In genomic region chr9:55229010-55229409, GRCm38 (mm10) we compare ENCODE assay signal across 32 mouse cellular contexts. TPM values are rescaled to one million over a fixed set of nuclear protein-coding genes. Genes with fewer than 3 reads are reported as not detected.
A peak's percentile ranks its signal among the peaks of the same experiment; 100 is the strongest.
DNase-seq lines count a peak whose midpoint lies in the region; ATAC-seq and TF ChIP-seq lines count a peak whose summit lies in the region.
"Had no signal": no experiment of that assay in that cellular context is flagged by ENCODE, and none has a peak within 500 bp of the region (broad histone marks: within the 10 kb centered on the region; RNA-seq: fewer than 3 reads in every experiment).

No protein-coding gene starts in this region.

- no peak for DNase-seq in kidney, adult 2 months
- no peak for DNase-seq in kidney, adult 8-10 months
- DNase-seq in CH12.LX (ENCODE audit: extremely low read depth): no peak
- no peak for DNase-seq in MEL (ENCODE audit: low read depth, low spot score)
- DNase-seq in left cerebral cortex, adult 11 months (ENCODE audit: low spot score): no peak
- DNase-seq: adrenal gland, adult 2 months; adrenal gland, postnatal 36 days; cerebellum, adult 8-10 months; cerebellum, postnatal 25 days; gastrocnemius, adult 2 months; gastrocnemius, postnatal 36 days; heart, postnatal 14 days; kidney, postnatal 10 days; layer of hippocampus, postnatal 36 days; liver, embryonic 13.5 days; lung, postnatal 36 days; right cerebral cortex, postnatal 14 days; thymus, postnatal 14 days had no signal

- no peaks in the 10 kb centered on the region for H3K79me2 ChIP-seq in CH12.LX (replicated peaks; ENCODE audit: control insufficient read depth, extremely low read depth, insufficient read depth, poor library complexity, severe bottlenecking)
- no peaks in the 10 kb centered on the region for H3K79me2 ChIP-seq in MEL (ENCODE audit: control insufficient read depth, insufficient read depth, low read length, poor library complexity)

- H3K9me3 ChIP-seq in CH12.LX (replicated peaks; ENCODE audit: low read length) (no peaks in the 10 kb centered on the region), MEL (replicated peaks; ENCODE audit: insufficient read depth, low read length) (no peaks in the 10 kb centered on the region)
- no peaks in the 10 kb centered on the region for H3K9me3 ChIP-seq in forebrain, embryonic 16.5 days (ENCODE audit: control insufficient read depth, low read length)
- H3K9me3 ChIP-seq: forebrain, embryonic 13.5 days; hindbrain, embryonic 10.5 days; hindbrain, embryonic 15.5 days; limb, embryonic 13.5 days; liver, embryonic 13.5 days; lung, embryonic 15.5 days; megakaryocyte, embryonic 14.5 days; midbrain, embryonic 13.5 days; stomach, embryonic 15.5 days had no signal

- ATAC-seq in megakaryocyte progenitor cell, adult 5-6 weeks (replicated peaks; ENCODE audit: poor library complexity): peak; percentile 65; the same call in 1 of the 2 replicates
- no peak for ATAC-seq in forebrain, embryonic 16.5 days
- no peak for ATAC-seq in frontal cortex, adult (ENCODE audit: low TSS enrichment)
- ATAC-seq: activated CD4-positive, CD25-positive, alpha-beta regulatory T cell, adult 4 months; CD4-positive, CD25-positive, alpha-beta regulatory T cell, adult 4 months; forebrain, embryonic 13.5 days; inflammation-experienced regulatory T-cells, adult 6 months; midbrain, embryonic 13.5 days had no signal

- no peaks in the 10 kb centered on the region for H3K27me3 ChIP-seq in kidney, adult 2 months (replicated peaks; ENCODE audit: control insufficient read depth, insufficient read depth, low read length)
- H3K27me3 ChIP-seq in CH12.LX (replicated peaks) (no peaks in the 10 kb centered on the region), MEL (ENCODE audit: control insufficient read depth in 1 of 2, insufficient read depth in 2 of 2, low read length in 2 of 2) (no peaks in the 10 kb centered on the region)
- H3K27me3 ChIP-seq in forebrain, embryonic 16.5 days (replicated peaks; ENCODE audit: control insufficient read depth, insufficient read depth, low read length): no peaks in the 10 kb centered on the region
- H3K27me3 ChIP-seq: forebrain, embryonic 13.5 days; hindbrain, embryonic 15.5 days; limb, embryonic 13.5 days; liver, embryonic 13.5 days; lung, embryonic 15.5 days; megakaryocyte, embryonic 14.5 days; midbrain, embryonic 13.5 days; stomach, embryonic 15.5 days had no signal

- TF ChIP-seq POLR2A in kidney, adult 2 months (IDR thresholded peaks at IDR 0.05; ENCODE audit: low read depth, low read length): no peak
- no peak for TF ChIP-seq POLR2A in CH12.LX (IDR thresholded peaks at IDR 0.05; ENCODE audit: low read depth, low read length)
- no peak for TF ChIP-seq POLR2A in MEL (IDR thresholded peaks at IDR 0.05; ENCODE audit: control insufficient read depth in 1 of 2, insufficient read depth in 1 of 2, low read depth in 1 of 2, low read length in 2 of 2, poor library complexity in 1 of 2)

- no peak overlapping the region for H3K4me2 ChIP-seq in CH12.LX (ENCODE audit: insufficient read depth, low read depth, poor library complexity, severe bottlenecking)
- H3K4me2 ChIP-seq in forebrain, embryonic 16.5 days (ENCODE audit: low read length): no peak overlapping the region
- H3K4me2 ChIP-seq: forebrain, embryonic 13.5 days; hindbrain, embryonic 15.5 days; limb, embryonic 13.5 days; liver, embryonic 13.5 days; lung, embryonic 15.5 days; midbrain, embryonic 13.5 days; stomach, embryonic 15.5 days had no signal

- TF ChIP-seq CTCF in kidney, adult 2 months (conservative IDR thresholded peaks at IDR 0.05; ENCODE audit: insufficient read depth, insufficient read length, low read depth, low read length): 0 out of 2 replicates have a peak, but pooled peaks have one; percentile 14
- peak in 1 of 2 experiments; percentile 34; a peak in 1 of 4 replicates for TF ChIP-seq CTCF in CH12.LX (conservative IDR thresholded peaks at IDR 0.05 in 1 of 2, IDR thresholded peaks at IDR 0.05 in 1 of 2; ENCODE audit: low read depth in 2 of 2, low read length in 2 of 2)
- TF ChIP-seq CTCF in MEL (IDR thresholded peaks at IDR 0.05 in 2 of 3, conservative IDR thresholded peaks at IDR 0.05 in 1 of 3; ENCODE audit: control insufficient read depth in 1 of 3, insufficient read depth in 1 of 3, low read depth in 2 of 3, low read length in 3 of 3, poor library complexity in 1 of 3, severe bottlenecking in 1 of 3): no peak

- TF ChIP-seq EP300 in CH12.LX (IDR thresholded peaks at IDR 0.05; ENCODE audit: low read length) (no peak), MEL (IDR thresholded peaks at IDR 0.05; ENCODE audit: low read depth in 1 of 2, low read length in 2 of 2) (no peak)

- 67% methylated on average over 10 of the region's 10 CpGs for WGBS in kidney, adult 2 months
- 73% methylated on average over 10 of the region's 10 CpGs for WGBS in forebrain, embryonic 16.5 days

- H3K4me3 ChIP-seq in kidney, adult 2 months (ENCODE audit: insufficient read depth, low read depth, low read length): no peak overlapping the region
- H3K4me3 ChIP-seq in CH12.LX (replicated peaks in 1 of 3; ENCODE audit: low read depth in 2 of 3, low read length in 2 of 3, poor library complexity in 1 of 3) (no peak overlapping the region), MEL (ENCODE audit: control insufficient read depth in 1 of 2, insufficient read depth in 1 of 2, low read depth in 2 of 2, low read length in 2 of 2) (no peak overlapping the region)
- H3K4me3 ChIP-seq in forebrain, embryonic 16.5 days (replicated peaks; ENCODE audit: low read length): no peak overlapping the region
- H3K4me3 ChIP-seq: forebrain, embryonic 13.5 days; gastrocnemius, adult 2 months; hindbrain, embryonic 10.5 days; hindbrain, embryonic 15.5 days; limb, embryonic 13.5 days; liver, embryonic 13.5 days; lung, embryonic 15.5 days; megakaryocyte, embryonic 14.5 days; midbrain, embryonic 13.5 days; stomach, embryonic 15.5 days had no signal

- dilution Hi-C loops in CH12.LX (cut with MboI; ENCODE audit: extremely low pct_ligation_motif_present, extremely low pct_unique_long_range_greater_than_20kb, low sequenced_read_pairs): no loop called here

- H3K4me1 ChIP-seq in kidney, adult 2 months (ENCODE audit: control insufficient read depth, insufficient read depth, low read length): peaks cover 11% of the 10 kb centered on the region; the same call in 1 of the 2 replicates
- no peaks in the 10 kb centered on the region for H3K4me1 ChIP-seq in CH12.LX (ENCODE audit: control insufficient read depth in 1 of 2, insufficient read depth in 2 of 2)
- H3K4me1 ChIP-seq in MEL (ENCODE audit: control insufficient read depth in 1 of 2, insufficient read depth in 2 of 2, low read length in 2 of 2): peaks cover 0 to 10% of the 10 kb centered on the region in 2 experiments; a peak in 2 of 4 replicates
- H3K4me1 ChIP-seq in forebrain, embryonic 16.5 days (replicated peaks; ENCODE audit: control insufficient read depth, insufficient read depth, low read length): no peaks in the 10 kb centered on the region
- H3K4me1 ChIP-seq: forebrain, embryonic 13.5 days; hindbrain, embryonic 10.5 days; hindbrain, embryonic 15.5 days; limb, embryonic 13.5 days; liver, embryonic 13.5 days; lung, embryonic 15.5 days; midbrain, embryonic 13.5 days; stomach, embryonic 15.5 days had no signal

- H3K36me3 ChIP-seq in kidney, adult 2 months (ENCODE audit: control insufficient read depth, insufficient read depth, low read length): peaks cover 2% of the 10 kb centered on the region; the same call in 1 of the 2 replicates
- H3K36me3 ChIP-seq in CH12.LX (replicated peaks in 1 of 2; ENCODE audit: control insufficient read depth in 1 of 2, insufficient read depth in 1 of 2, low read length in 1 of 2) (peaks cover 6 to 27% of the 10 kb centered on the region in 2 experiments), MEL (ENCODE audit: control insufficient read depth in 1 of 2, insufficient read depth in 2 of 2, low read length in 2 of 2) (peaks cover 0 to 6% of the 10 kb centered on the region in 2 experiments; a peak in 2 of 4 replicates)
- H3K36me3 ChIP-seq in forebrain, embryonic 16.5 days (ENCODE audit: control insufficient read depth, insufficient read depth): 0 out of 2 replicates have a peak, but pooled peaks cover 6% of the 10 kb centered on the region

- TF ChIP-seq RAD21 in CH12.LX (IDR thresholded peaks at IDR 0.05; ENCODE audit: low read depth, low read length) (peak; percentile 6), MEL (IDR thresholded peaks at IDR 0.05; ENCODE audit: low read depth, low read length) (no peak)

- H3K9ac ChIP-seq in CH12.LX (ENCODE audit: insufficient read depth, low read depth): no peak overlapping the region
- no peak overlapping the region for H3K9ac ChIP-seq in MEL (ENCODE audit: control insufficient read depth, low read depth, low read length, poor library complexity, severe bottlenecking)
- H3K9ac ChIP-seq in forebrain, embryonic 16.5 days (replicated peaks; ENCODE audit: low read depth, low read length): no peak overlapping the region
- H3K9ac ChIP-seq: forebrain, embryonic 13.5 days; hindbrain, embryonic 15.5 days; limb, embryonic 13.5 days; liver, embryonic 13.5 days; lung, embryonic 15.5 days; midbrain, embryonic 13.5 days; stomach, embryonic 15.5 days had no signal

- in situ Hi-C loops in CH12.LX (cut with MboI; ENCODE audit: low pct_ligation_motif_present, low pct_unique_long_range_greater_than_20kb, low sequenced_read_pairs): no loop called here

- no peak overlapping the region for H3K27ac ChIP-seq in kidney, adult 2 months (ENCODE audit: insufficient read depth, low read depth, low read length)
- H3K27ac ChIP-seq in CH12.LX (ENCODE audit: insufficient read depth, low read depth) (no peak overlapping the region), MEL (ENCODE audit: control insufficient read depth, low read depth, low read length) (no peak overlapping the region)
- H3K27ac ChIP-seq in forebrain, embryonic 16.5 days (ENCODE audit: low read length): no peak overlapping the region
- H3K27ac ChIP-seq: forebrain, embryonic 13.5 days; gastrocnemius, adult 2 months; hindbrain, embryonic 10.5 days; hindbrain, embryonic 15.5 days; limb, embryonic 13.5 days; liver, embryonic 13.5 days; lung, embryonic 15.5 days; midbrain, embryonic 13.5 days; stomach, embryonic 15.5 days had no signal

TF ChIP-seq in CH12.LX, 34 proteins besides CTCF, POLR2A, EP300 and RAD21 (continues in another document):
- no peak for TF ChIP-seq NELFE (IDR thresholded peaks at IDR 0.05; ENCODE audit: low read depth, low read length)

TF ChIP-seq in MEL, 35 proteins besides CTCF, POLR2A, EP300 and RAD21 (continues in another document):
- TF ChIP-seq JUND (IDR thresholded peaks at IDR 0.05; ENCODE audit: low read depth, low read length): no peak
- no peak for TF ChIP-seq ZKSCAN1 (IDR thresholded peaks at IDR 0.05; ENCODE audit: low read depth, low read length)

RNA-seq across cellular contexts. Expression of gene Fbxo22, which starts 20.3 kb away (rescaled TPM):
- 26.4 and 27.7 TPM in 2 replicates for polyA plus RNA-seq in kidney, adult 2 months (2012; rRNA removed)
- total RNA-seq in CH12.LX (2012; rRNA removed): 21.4 and 29.5 TPM in 2 replicates
- total RNA-seq in CH12.LX (2014; rRNA removed): 38.5 and 44.9 TPM in 2 replicates
- 41.8 and 42.1 TPM in 2 replicates for polyA plus RNA-seq in CH12.LX (2012; ENCODE audit: insufficient read length, low read depth)
- 28.2 and 28.4 TPM in 2 replicates for total RNA-seq in MEL (2012; rRNA removed)
- polyA plus RNA-seq in MEL (2012; ENCODE audit: insufficient read depth in 1 of 2, insufficient read length in 2 of 2, low read depth in 1 of 2, low replicate concordance in 2 of 2, missing spikeins in 1 of 2): 10 to 100 TPM in 1 of 2 experiments, not detected in 1; 25.7 TPM
- 58.7 and 59.2 TPM in 2 replicates for total RNA-seq in megakaryocyte progenitor cell, adult 5-6 weeks (2015)
- total RNA-seq in megakaryocyte progenitor cell, adult 5-6 weeks (2017): 52.7 and 56.9 TPM in 2 replicates
- polyA plus RNA-seq in forebrain, embryonic 16.5 days (2015; fragmentation: Nextera tagmentation; extraction: Ambion mirVana): 91.4 and 93.5 TPM in 2 replicates
